Mouse (Mus musculus): ENCODE data around the gene Ddx23. TPM values are rescaled to one million over a fixed set of nuclear protein-coding genes. Genes with fewer than 3 reads are reported as not detected.

Ddx23 gene
- total RNA-seq, 2 experiments from 2014 or later, result 80.7 to 83.8 TPM

DNA sequence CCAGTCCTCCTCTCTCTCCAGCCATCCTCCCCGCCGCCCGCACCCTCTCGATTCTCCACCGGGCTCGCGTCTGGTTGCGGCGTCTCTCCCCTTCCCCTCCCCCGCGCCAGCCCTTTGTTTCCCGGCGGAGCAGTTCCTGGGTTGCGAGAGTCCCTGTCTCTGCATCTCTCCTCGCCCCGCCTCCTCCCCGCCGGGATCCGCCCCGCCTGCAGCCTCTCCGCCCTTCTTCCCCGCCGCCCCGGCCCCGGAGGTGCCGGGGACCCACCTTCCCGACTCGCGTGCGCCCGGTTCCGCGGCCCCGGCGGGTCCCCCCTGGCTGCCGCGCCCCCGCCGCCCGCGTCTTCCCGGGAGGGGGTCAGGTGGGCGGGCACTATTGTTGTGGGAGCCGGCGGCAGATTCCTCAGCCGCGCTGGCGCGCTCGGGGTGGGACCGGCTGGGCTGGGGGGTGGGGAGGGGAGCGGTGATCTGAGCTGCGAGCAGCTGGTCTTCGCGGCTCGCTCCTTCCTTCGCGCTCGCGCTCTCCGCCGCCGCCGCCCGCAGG lies 28.1 kb downstream of the Ddx23 start:
- peak; percentile 77 to 80 for DNase-seq (ENCODE audit: low spot score in 2 of 2)

DNA sequence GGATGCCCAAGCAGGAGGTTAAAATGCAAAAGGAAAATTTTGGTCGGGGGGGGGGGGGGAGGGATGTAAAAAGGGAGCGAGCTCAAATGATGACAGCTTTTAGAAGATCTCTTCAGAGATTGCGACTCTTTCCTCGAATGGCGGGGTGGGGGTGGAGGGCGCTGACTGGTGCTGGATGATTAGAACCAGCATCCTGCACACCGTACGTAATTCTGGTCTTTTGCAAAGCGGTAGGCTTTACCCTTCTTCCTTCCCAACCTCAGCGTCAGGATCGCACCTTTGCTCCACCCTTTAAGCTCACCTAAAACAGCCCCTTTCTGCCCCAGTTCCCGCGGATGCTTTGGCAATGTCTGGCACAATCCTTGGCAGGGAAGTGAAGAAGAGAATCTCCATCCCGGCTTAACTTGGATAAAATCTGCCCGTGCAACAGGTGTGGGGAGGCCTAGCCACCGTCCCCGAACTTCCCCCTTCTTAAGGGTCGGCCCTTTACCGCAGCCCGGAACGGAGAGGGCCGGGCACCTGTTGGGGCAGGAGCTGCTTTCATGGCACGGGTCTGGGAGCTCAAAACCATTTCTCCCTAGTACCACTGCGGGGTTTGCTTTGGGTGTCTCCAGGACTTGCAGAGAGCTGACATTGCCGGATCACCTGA lies 28.7 kb downstream of the Ddx23 start:
- DNase-seq (ENCODE audit: low spot score in 2 of 2), result no peak

DNA sequence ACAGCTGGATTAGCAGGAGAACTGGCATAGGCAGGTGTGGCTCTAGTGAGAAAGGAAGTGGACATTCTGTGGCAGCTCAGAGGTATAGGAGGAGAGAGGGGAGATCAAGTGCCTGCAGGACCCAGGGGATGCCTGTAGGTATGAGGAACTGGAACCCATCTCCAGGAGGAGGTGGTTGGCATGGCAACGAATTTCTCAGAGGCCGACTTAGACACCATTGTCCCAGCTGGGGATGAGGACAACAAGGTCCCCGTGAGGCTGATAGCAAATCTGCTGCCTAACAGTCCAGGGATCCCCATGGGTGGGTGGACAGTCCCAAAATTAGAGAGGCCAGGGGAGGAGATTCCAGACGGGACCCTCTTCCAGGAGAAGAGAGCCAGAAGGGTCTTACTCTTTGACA lies 29.8 kb downstream of the Ddx23 start:
- DNase-seq (ENCODE audit: low spot score in 2 of 2), result no peak

DNA sequence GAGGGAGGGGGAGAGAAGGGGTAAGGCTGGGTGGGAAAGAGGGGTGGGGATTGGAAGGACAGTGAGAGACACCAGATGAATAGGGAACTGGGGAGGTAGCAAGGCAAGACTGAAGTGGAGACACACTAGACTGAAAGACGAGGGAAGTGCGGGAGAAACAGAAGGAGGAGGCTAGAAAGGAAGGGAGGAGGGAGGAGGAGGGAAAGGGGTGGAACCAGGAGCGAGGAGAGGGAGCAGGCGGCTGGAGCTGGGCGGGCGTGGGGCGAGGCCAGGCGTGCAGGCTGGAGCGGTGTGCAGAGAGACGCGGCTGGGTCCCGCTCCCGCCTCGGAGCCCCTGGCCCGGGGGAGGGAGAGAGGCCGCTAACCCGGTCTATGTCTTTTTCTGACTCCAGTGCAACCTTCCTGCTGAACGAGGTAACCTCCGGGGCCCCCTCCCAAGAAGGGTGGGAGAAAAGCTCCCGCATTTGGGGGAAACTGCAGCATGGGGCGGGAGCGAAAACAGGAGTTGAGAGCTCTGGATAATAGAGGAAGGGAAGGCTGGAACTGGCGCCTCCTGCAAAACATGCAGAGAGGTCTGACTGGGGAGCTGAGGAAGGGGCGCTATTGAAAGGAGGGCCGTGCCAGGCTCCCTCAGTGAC lies 30.5 kb downstream of the Ddx23 start:
- peak in 1 of 2 experiments; percentile 54 for DNase-seq (ENCODE audit: low spot score in 2 of 2)

DNA sequence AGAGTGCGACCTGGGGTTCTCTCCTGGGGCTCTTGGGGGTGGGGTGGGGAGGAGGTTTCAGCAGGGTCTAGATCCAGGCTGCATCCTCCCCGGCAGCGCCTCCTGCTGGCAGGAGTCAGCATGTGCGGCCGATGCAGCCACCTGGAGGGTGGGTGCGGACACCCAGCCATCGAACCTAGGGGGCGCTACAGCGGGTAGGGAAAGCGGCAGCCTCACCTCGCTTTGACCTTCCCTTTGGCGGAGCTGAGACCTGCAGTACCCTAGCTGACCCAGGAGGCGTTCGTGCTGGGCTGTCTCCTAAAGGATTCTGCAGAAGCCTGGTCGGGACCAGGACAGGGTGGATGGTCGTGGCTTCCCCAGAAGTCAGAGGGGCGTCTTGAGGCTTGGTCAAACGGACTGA lies 31.2 kb downstream of the Ddx23 start:
- peak; percentile 57 to 65 for DNase-seq (ENCODE audit: low spot score in 2 of 2)

DNA sequence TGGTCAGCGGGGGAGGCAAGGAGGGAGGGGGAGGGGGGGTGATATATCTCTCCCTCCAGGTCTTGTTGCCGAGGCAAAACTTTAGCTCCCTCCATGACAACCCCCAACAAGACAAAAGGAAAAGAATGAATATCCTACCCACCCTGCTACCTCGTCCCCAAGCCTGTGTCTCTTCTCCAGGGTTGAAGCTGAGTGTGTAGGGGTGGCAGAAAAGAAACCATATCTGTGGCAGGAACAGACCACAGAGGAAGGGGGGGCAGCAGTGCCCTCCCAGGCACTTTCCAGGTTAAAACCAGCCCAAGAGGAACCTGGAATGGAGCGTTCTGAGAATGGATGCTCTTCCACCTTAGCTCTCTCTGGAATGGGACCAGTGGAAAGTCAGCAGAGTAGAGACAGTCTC lies 32.2 kb downstream of the Ddx23 start, which contains the start of gene Cacnb3:
Gene Cacnb3 (plus strand): TSS at position 301 of the 400 bp plus-strand sequence.
- DNase-seq (ENCODE audit: low spot score in 2 of 2), result no peak

DNA sequence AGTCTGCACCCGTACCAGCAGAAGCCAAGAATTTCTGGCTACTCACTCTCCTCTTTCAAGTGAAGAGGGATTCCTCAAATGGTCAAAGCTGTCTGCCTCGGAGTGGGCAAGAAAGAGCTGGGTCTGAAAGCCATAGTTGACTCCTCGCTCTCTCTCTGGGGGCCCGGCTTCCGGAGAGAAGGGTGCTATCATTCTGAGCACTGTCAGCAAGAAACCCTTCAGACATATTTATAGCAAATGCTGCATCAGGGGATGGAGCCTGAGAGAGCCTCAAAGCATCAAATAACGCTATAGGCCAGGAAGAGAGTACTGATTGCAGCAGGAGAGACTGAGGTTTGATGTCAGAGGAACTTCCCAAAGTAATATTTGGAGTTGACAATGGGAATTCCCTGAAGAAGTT lies 33.2 kb downstream of the Ddx23 start:
- DNase-seq (ENCODE audit: low spot score in 2 of 2), result no peak

DNA sequence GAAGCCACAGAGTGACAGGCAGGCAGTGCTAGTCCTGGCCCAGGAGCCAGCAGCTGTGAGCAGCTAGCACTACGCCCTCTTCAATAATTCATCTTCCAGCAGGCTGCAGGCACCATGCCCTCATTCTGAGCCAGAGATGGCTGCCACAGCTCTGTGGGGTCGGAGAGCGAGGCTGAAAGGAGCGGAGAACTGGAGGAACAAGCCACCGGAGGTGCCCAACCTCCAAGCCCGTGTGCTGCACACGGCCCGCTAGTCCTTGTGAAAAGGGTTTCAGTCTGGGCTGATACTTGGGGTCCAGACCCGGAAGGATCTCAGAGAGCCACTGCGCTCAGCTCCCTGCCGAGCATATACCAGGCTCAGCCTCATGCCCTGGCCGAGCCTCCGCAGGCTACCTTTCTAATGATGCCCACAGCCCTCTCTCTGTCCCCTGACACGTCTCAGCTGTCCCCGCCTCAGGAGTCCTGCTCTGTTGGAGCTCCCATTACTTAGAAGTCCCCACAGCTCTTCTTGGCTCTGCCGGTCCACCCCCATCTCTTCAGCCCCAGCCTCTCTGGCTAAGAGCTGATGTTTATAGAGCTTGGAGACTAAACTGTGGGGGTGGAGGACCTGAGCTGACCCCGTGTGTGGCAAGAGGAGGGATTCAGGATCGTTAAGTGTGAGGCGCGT lies 34.0 kb downstream of the Ddx23 start:
- no peak for DNase-seq (ENCODE audit: low spot score in 2 of 2)

DNA sequence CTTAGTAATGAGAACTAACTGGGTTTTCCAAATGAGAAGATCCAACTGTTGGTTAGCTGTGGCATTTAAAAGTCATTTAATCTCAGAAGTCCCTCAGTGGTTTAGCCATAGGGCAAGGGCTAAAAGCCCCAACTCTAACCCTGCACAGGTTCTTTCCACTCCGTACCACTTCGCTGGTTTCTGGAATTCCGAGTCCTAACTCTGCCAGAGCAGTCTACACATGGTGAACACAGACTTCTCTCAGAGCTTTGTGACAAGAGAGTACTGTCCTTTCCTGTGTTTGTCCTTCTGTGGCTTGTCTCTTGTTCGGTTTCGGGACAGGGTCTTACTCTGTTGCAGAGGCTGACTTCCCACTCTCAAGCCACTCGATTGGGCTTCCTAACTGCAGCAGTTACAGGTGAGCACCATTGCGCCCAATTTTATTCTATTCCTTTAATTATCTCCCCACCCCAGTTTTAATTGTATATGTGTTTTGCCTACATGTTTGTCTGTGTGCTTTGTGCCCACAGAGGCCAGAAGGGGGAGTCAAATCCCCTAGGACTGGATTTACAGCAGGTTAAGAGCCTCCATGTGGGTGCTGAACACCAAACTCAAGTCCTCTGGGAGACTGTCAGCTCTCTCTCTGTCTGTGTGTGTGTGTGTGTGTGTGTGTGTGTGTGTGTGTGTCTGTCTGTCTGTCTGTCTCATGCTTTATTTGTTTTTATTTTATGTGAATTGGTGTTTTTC lies 36.0 kb downstream of the Ddx23 start:
- DNase-seq (ENCODE audit: low spot score in 2 of 2), result no peak

DNA sequence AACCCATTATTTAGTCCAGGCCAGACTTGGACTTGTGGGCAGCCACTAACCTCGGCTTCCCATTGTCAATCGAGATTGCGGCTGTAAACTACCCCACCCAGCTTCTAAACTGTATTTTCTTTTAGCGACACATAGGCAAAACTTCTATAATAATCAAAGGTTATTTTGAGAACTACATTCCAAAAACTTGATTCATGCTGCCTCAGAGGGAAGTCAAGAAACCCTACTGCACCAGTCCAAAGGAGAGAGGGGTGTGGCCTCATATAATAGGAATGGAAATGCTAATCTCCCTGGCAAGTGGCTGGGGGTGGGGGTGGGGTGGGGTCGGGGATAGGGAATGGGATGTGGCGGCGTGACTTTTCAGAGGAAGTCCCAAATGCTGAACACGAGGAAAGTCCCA lies 36.6 kb downstream of the Ddx23 start:
- DNase-seq (ENCODE audit: low spot score in 2 of 2), result no peak

DNA sequence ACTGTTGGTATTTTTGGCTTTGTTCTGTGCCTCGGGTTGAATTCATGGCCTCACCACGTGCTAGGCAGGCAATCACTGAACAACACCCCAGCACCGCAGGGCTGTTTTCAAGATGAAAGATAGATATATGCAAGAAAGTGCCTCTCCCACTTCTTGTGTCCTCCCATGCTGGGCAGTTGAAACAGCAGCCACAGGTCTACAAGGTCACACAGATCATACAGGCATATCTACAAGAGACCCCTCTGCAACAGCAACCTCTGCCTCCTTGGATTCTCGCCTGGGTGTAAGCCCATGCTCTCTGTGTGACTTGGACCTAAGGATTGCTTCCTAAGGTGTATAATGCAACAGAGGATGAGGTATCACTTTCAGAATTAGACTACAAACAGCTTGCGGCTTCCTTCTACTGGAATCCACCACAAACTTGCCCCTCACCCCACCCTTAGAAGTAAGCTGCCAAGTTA lies 39.3 kb downstream of the Ddx23 start:
- DNase-seq (ENCODE audit: low spot score in 2 of 2), result no peak

DNA sequence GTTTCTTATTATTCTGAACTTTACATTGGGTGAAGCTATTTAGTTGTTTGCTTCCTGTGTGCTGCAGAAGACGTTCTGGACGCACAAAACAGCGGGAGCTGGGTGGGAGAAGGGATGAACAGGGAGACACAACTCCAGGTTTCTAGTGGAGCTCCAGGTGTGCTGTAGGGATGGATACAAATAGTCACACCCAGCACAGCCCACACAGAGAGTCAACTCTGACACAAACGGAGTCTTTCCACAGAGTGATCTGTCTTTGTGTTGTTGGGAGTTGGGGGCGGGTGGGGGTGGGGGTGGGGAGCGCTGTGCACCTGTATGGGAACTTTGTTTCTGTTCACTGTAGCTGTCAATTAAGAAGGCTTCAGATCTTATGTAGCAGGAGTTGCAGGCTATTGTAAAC lies 40.0 kb downstream of the Ddx23 start:
- DNase-seq (ENCODE audit: low spot score in 2 of 2), result no peak

DNA sequence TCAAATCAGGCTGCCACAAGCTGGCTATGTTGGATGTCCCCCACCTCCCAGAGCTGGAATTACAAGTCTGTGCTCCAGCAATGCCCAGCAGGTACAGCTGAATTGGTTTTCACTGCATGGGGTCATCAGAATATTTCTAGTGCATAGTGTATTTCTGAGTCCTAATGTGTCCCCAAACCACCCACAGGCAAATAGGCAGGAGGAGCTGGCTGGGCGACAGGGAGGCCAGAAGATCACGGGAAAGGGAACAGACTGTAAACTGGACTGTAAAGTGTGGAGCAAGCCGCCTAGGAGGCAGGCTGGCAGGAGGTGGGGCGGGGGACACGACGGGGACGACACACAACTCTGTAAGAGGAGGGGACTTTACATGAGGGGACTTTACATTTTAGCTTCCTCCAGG lies 40.5 kb downstream of the Ddx23 start:
- DNase-seq (ENCODE audit: low spot score in 2 of 2), result no peak

DNA sequence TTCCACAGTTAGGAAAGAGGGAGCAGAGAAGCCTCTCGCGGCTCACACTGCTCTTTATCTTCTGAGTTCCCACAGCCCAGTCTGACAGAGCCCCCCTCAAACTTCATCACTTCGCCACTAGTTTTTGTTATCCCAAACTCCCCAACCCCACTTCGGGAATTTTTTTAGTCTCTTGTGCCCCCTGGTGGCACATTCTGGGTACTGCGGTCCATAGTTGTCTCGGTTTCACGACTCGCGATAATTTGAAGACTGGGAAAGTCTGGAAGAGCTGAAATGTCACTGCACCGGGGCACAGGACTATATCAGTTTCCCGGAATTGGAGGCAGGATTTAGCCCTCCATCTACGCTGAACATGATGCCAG lies 45.5 kb downstream of the Ddx23 start:
- peak; percentile 81 to 87 for DNase-seq (ENCODE audit: low spot score in 2 of 2)

DNA sequence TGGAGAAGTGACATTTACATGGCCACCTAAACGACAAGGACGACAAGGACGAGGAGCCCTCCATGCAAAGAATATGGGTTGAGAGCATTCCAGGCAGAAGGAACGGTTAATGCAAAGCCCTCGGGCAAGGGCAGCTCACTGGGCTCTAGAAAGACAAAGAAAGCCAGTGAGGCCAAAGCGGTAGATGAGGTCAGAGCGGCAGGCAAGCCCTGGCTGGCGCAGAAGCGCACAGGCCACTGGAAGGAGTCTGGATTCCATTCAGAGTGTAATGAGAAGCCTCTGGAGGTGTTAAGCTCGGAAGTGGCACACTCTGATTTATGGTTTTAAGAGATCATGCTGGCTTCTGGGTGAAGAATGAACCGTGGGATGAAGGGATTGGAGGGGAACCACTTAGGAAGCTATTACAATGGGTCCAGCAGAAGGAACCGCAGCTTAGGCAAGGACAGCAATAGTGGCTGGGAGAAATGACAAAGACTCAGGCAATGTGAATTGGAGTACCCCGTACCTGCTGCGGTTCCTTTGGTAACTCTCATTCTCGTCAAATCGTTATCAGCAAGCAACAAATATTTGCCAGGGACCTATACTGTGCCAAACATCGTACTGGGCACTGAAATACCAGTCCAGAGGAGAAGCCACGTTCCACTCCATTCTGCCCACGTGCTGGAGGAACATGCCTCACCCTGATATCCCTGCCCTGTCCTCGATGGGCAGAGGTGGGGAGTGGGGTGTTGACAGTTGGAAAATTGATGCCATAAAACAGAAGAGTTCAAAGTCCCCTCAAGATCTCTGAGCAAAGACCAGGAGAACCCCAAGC lies 46.1 kb downstream of the Ddx23 start:
- DNase-seq (ENCODE audit: low spot score in 2 of 2), result no peak

DNA sequence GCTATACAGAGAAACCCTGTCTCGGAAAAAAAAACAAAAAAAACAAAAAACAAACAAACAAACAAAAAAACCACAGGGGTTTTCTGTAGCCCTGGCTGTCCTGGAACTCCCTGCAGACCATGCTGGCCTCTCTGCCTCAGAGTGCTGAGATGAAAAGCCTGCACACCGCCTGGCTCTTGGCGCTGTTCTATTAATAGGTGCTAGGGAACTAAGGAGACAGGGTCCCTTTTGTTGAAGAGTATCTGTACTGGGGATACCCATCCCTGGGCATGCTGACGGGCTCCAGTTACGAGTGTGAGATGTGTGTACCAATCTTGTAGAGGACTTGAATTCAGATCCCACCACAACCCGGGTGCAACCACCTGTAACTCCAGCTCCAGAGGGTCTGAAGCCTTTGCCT lies 46.9 kb downstream of the Ddx23 start:
- DNase-seq (ENCODE audit: low spot score in 2 of 2), result no peak

DNA sequence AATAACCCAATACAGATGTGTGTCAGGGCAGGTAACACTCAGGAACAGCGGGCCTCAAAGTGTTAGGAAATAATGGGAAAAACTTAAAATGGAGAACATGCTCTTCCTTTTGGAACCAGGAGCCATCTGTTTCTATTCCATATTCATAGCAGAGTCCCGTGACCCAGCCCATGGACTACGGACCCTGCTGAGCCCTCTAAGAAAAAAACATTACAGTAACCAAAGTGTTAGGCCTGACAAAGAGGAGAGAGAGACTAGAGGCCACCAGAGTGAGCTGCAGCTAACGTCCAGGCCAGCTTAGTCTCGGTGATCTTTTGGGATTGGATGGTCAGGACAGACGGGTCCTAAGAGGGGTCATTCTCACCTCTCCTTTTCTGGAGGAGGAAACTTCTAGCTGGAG lies 47.7 kb downstream of the Ddx23 start:
- DNase-seq (ENCODE audit: low spot score in 2 of 2), result no peak

DNA sequence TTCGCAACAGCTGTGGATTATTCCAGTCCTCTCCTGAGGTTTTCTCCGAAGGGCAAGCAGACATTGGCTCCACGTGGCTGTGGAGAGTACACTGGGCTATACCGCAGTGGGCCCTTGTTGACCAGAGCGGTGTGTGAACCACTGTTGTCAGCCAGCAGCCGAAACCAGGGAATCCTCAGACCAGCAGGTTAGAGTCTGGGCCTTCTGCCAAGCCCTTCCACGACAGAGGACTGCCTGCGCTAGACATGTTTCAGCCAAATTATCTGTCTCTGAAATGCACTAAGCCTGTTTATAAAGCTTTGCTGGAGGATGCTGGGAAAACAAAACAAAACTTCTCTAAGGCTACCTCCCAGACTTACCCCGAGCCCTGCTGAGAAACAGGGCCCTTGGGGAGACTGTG lies 48.1 kb downstream of the Ddx23 start:
- no peak for DNase-seq (ENCODE audit: low spot score in 2 of 2)

DNA sequence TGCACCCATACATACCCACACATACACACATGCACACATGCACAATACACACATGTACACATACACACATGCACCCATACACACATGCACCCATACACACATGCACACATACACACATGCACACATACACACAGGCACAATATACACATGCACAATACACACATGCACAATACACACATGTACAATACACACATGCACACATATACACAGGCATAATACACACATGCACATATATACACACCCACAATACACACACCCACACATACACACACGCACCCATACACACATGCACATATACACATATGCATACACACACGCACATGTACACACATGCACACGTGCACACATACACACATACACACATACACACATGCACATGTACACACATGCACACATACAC lies 50.5 kb downstream of the Ddx23 start:
- DNase-seq (ENCODE audit: low spot score in 2 of 2), result no peak

DNA sequence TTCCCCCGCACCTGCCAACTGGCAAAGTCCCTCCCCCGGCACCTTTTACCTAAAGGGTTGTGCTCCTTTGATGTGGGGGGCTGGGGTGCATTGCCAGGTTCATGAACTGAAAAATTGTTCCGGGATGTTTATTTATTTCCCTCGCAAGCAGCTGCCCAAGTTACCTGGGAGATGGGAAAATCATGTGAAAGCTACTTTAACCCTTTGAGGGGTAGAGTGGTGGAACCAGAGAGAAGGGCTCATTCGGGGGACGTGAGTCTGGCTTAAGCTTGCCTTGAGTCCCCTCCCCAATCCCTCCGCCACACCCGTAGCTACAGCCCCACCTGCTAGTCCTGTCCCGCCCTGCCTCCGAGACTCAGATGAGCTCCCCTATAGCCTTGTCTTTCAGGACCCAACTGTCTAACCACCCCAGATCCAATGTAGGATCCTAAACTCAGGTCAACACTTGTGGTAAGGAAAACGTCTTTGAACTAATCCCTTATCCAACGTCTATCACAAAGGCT lies 52.5 kb downstream of the Ddx23 start:
- no peak for DNase-seq (ENCODE audit: low spot score in 2 of 2)
